Mouse (Mus musculus) CH12.LX (cell line): ENCODE results near the gene Ppp2r2c. TPM values are rescaled to one million over a fixed set of nuclear protein-coding genes. Genes with fewer than 3 reads are reported as not detected.

Source experiments
- DNase-seq: peaks from one replicate; pipeline ENCODE4 v3.0.0-alpha.2; 2013; ENCODE audit errors: extremely low read depth
- H3K27ac ChIP-seq: 2 replicates; pipeline ENCODE4 v1.5.1; 2012; ENCODE audit warnings: low read depth, mild to moderate bottlenecking, control low read depth, moderate library complexity; ENCODE audit not compliant: insufficient read depth
- H3K27me3 ChIP-seq: replicated peaks from 2 replicates; pipeline ENCODE3; 2012; ENCODE audit warnings: inconsistent platforms
- H3K36me3 ChIP-seq, 2 experiments: replicated peaks in 1 of 2; 2 replicates each; pipeline versions ENCODE3 to v1.6.1; 2012; ENCODE audit warnings: inconsistent platforms in 1 of 2, low read length in 1 of 2, mild to moderate bottlenecking in 1 of 2, mixed read lengths in 1 of 2, moderate library complexity in 1 of 2; ENCODE audit not compliant: control insufficient read depth in 1 of 2, insufficient read depth in 1 of 2
- H3K4me1 ChIP-seq, 2 experiments: 2 replicates each; pipeline ENCODE4 v1.6.1; 2012; ENCODE audit warnings: inconsistent platforms in 1 of 2, moderate library complexity in 1 of 2; ENCODE audit not compliant: insufficient read depth in 2 of 2, control insufficient read depth in 1 of 2
- H3K4me2 ChIP-seq: 2 replicates; pipeline ENCODE4 v1.6.1; 2012; ENCODE audit warnings: low read depth, mild to moderate bottlenecking, control low read depth; ENCODE audit not compliant: poor library complexity, insufficient read depth, severe bottlenecking
- H3K4me3 ChIP-seq, 3 experiments: fragments of 150-350 bp in 1 of 3; sonication (generic) in 1 of 3; replicated peaks in 1 of 3; 2 replicates each; pipeline versions ENCODE3 to v1.5.1; 2011 to 2012; ENCODE audit warnings: low read depth in 2 of 3, low read length in 2 of 3, mild to moderate bottlenecking in 2 of 3, moderate library complexity in 2 of 3, control low read depth in 1 of 3, improper control_type of control experiment in 1 of 3, inconsistent platforms in 1 of 3, mixed read lengths in 1 of 3; ENCODE audit not compliant: poor library complexity in 1 of 3
- H3K79me2 ChIP-seq: replicated peaks from 2 replicates; pipeline ENCODE4 v1.6.1; 2012; ENCODE audit warnings: mild to moderate bottlenecking, moderate library complexity; ENCODE audit not compliant: control insufficient read depth, poor library complexity, insufficient read depth, severe bottlenecking; ENCODE audit errors: extremely low read depth
- H3K9ac ChIP-seq: 2 replicates; pipeline ENCODE4 v1.6.1; 2012; ENCODE audit warnings: low read depth, mild to moderate bottlenecking, control low read depth, moderate library complexity; ENCODE audit not compliant: insufficient read depth
- H3K9me3 ChIP-seq: replicated peaks from 2 replicates; pipeline ENCODE3; 2012; ENCODE audit warnings: low read length, inconsistent platforms, mixed read lengths
- BHLHE40 ChIP-seq: IDR thresholded peaks from 2 replicates; pipeline ENCODE4 v1.6.1; 2011; ENCODE audit warnings: mild to moderate bottlenecking, low read depth, low read length, improper control_type of control experiment
- CHD1 ChIP-seq: IDR thresholded peaks from 2 replicates; pipeline ENCODE4 v1.6.1; 2012; ENCODE audit warnings: low read depth, low read length, improper control_type of control experiment, inconsistent platforms
- CTCF ChIP-seq, 2 experiments: IDR thresholded peaks in 1 of 2; conservative IDR thresholded peaks in 1 of 2; 2 replicates each; pipeline ENCODE4 v1.5.1; 2011 to 2012; ENCODE audit warnings: low read depth in 2 of 2, low read length in 2 of 2, improper control_type of control experiment in 1 of 2, inconsistent platforms in 1 of 2, mild to moderate bottlenecking in 1 of 2, moderate library complexity in 1 of 2
- E2F4 ChIP-seq: IDR thresholded peaks from 2 replicates; pipeline ENCODE4 v1.6.1; 2011; ENCODE audit warnings: low read depth, low read length, improper control_type of control experiment; ENCODE audit not compliant: insufficient replicate concordance
- ELF1 ChIP-seq: IDR thresholded peaks from 2 replicates; pipeline ENCODE4 v1.6.1; 2014; ENCODE audit warnings: low read depth, mild to moderate bottlenecking, inconsistent platforms, low read length, improper control_type of control experiment
- EP300 ChIP-seq: IDR thresholded peaks from 2 replicates; pipeline ENCODE4 v1.6.1; 2011; ENCODE audit warnings: low read length, improper control_type of control experiment
- GABPA ChIP-seq: IDR thresholded peaks from 2 replicates; pipeline ENCODE4 v1.6.1; 2012; ENCODE audit warnings: low read depth, low read length, improper control_type of control experiment, inconsistent platforms; ENCODE audit not compliant: insufficient replicate concordance
- IRF4 ChIP-seq: IDR thresholded peaks from 2 replicates; pipeline ENCODE4 v1.6.1; 2014; ENCODE audit warnings: low read depth, mild to moderate bottlenecking, inconsistent platforms, low read length, improper control_type of control experiment
- JUN ChIP-seq: IDR thresholded peaks from 2 replicates; pipeline ENCODE4 v1.6.1; 2011; ENCODE audit warnings: low read depth, mild to moderate bottlenecking, low read length, improper control_type of control experiment, moderate library complexity; ENCODE audit not compliant: insufficient read depth
- KAT2A ChIP-seq: IDR thresholded peaks from 2 replicates; pipeline ENCODE4 v1.6.1; 2012; ENCODE audit warnings: low read length, improper control_type of control experiment, inconsistent platforms; ENCODE audit not compliant: insufficient replicate concordance
- MAFK ChIP-seq: IDR thresholded peaks from 2 replicates; pipeline ENCODE4 v1.6.1; 2011; ENCODE audit warnings: low read length, improper control_type of control experiment; ENCODE audit not compliant: insufficient replicate concordance
- MAX ChIP-seq: IDR thresholded peaks from 2 replicates; pipeline ENCODE4 v1.6.1; 2011; ENCODE audit warnings: low read length, improper control_type of control experiment
- NELFE ChIP-seq: IDR thresholded peaks from 2 replicates; pipeline ENCODE4 v1.6.1; 2011; ENCODE audit warnings: low read depth, low read length, improper control_type of control experiment
- PAX5 ChIP-seq: IDR thresholded peaks from 2 replicates; pipeline ENCODE4 v1.6.1; 2012; ENCODE audit warnings: low read length, inconsistent platforms, mixed read lengths
- POLR2AphosphoS2 ChIP-seq: IDR thresholded peaks from 2 replicates; pipeline ENCODE4 v1.6.1; 2011; ENCODE audit warnings: low read depth, low read length, improper control_type of control experiment
- RCOR1 ChIP-seq: conservative IDR thresholded peaks from 2 replicates; pipeline ENCODE4 v1.6.1; 2012; ENCODE audit warnings: low read depth, mild to moderate bottlenecking, inconsistent platforms, low read length, improper control_type of control experiment
- SIN3A ChIP-seq: IDR thresholded peaks from 2 replicates; pipeline ENCODE4 v1.6.1; 2012; ENCODE audit warnings: low read length, improper control_type of control experiment, inconsistent platforms
- TCF12 ChIP-seq: IDR thresholded peaks from 2 replicates; pipeline ENCODE4 v1.6.1; 2014; ENCODE audit warnings: low read depth, mild to moderate bottlenecking, inconsistent platforms, low read length, improper control_type of control experiment
- USF2 ChIP-seq: conservative IDR thresholded peaks from 2 replicates; pipeline ENCODE4 v1.6.1; 2011; ENCODE audit warnings: low read depth, low read length, improper control_type of control experiment
- dilution Hi-C: fragments of 300-500 bp; cut with MboI; formaldehyde crosslinking; loops from 2 replicates; pipeline ENCODE4 v1.14.3; 2020; ENCODE audit warnings: low sequenced_read_pairs; ENCODE audit not compliant: extremely low pct_unique_long_range_greater_than_20kb, extremely low pct_ligation_motif_present
- in situ Hi-C: fragments of 300-500 bp; cut with MboI; formaldehyde crosslinking; loops from 3 replicates; pipeline ENCODE4 v1.14.3; 2019; ENCODE audit warnings: low sequenced_read_pairs, low pct_ligation_motif_present, low pct_unique_long_range_greater_than_20kb, mixed read lengths
- polyA plus RNA-seq: library from polyadenylated mRNA; unstranded; fragments of >175 nt; gene quantifications from 2 replicates; pipeline ENCODE4 v1.2.1, GENCODE M21; 2012; ENCODE audit warnings: low read depth; ENCODE audit not compliant: insufficient read length
- total RNA-seq, 2 experiments: library from RNA; depleted of rRNA; stranded (reverse); fragments of 300-350 nt in 1 of 2; fragments of >200 nt in 1 of 2; gene quantifications; 2 replicates each; pipeline ENCODE4 v1.2.3; 2012 to 2014

Gene Ppp2r2c
- total and polyA plus RNA-seq, 3 experiments = 0.07 to 0.21 TPM; not detected in 1

- Histone ChIP-seq H3K79me2 (no peaks in the 10 kb centered on the region), H3K9me3 (no peaks in the 10 kb centered on the region), H3K4me3 (no peak overlapping the region), H3K9ac (no peak overlapping the region), H3K36me3 (no peaks in the 10 kb centered on the region), H3K27me3 (peaks cover 6% of the 10 kb centered on the region), H3K4me1 (peaks cover 39 to 55% of the 10 kb centered on the region in 2 experiments), H3K4me2 (no peak overlapping the region), H3K27ac (no peak overlapping the region)
- DNase-seq = no peak
- dilution Hi-C loops = no loop called here
- TF ChIP-seq MAX = no peak
- no peak for TF ChIP-seq E2F4
- no peak for TF ChIP-seq CTCF (conservative IDR thresholded peaks at IDR 0.05 in 1 of 2, IDR thresholded peaks at IDR 0.05 in 1 of 2; ENCODE audit: low read depth in 2 of 2, low read length in 2 of 2)
- no peak for TF ChIP-seq TCF12
- no peak for TF ChIP-seq KAT2A
- no peak for TF ChIP-seq GABPA
- TF ChIP-seq RCOR1 = no peak
- TF ChIP-seq BHLHE40 = no peak
- no peak for TF ChIP-seq IRF4
- TF ChIP-seq MAFK = no peak
- no peak for TF ChIP-seq JUN
- TF ChIP-seq PAX5 = no peak
- no peak for TF ChIP-seq USF2
- in situ Hi-C loops = no loop called here
These were observed 20.2 kb downstream of the Ppp2r2c start for GRCm38 (mm10) chr5:36888501-36888900.

GRCm38 (mm10) chr5:36888911-36889310 is 20.6 kb downstream of the Ppp2r2c start:
- Histone ChIP-seq H3K9me3 (no peaks in the 10 kb centered on the region), H3K36me3 (no peaks in the 10 kb centered on the region), H3K4me2 (no peak overlapping the region), H3K4me1 (peaks cover 39 to 57% of the 10 kb centered on the region in 2 experiments), H3K27me3 (peaks cover 7% of the 10 kb centered on the region), H3K79me2 (no peaks in the 10 kb centered on the region), H3K9ac (no peak overlapping the region), H3K27ac (no peak overlapping the region), H3K4me3 (no peak overlapping the region)
- dilution Hi-C loops (no loop called here), in situ Hi-C loops (no loop called here)
- no peak for DNase-seq
- TF ChIP-seq CHD1 (no peak), NELFE (no peak), PAX5 (no peak), CTCF (conservative IDR thresholded peaks at IDR 0.05 in 1 of 2, IDR thresholded peaks at IDR 0.05 in 1 of 2; ENCODE audit: low read depth in 2 of 2, low read length in 2 of 2) (no peak), GABPA (no peak), EP300 (no peak), POLR2AphosphoS2 (no peak), SIN3A (no peak), ELF1 (no peak), IRF4 (no peak)
